Mouse (Mus musculus) neural tube, embryonic 13.5 days (tissue): ENCODE results near the gene Ccdc137. TPM values are rescaled to one million over a fixed set of nuclear protein-coding genes. Genes with fewer than 3 reads are reported as not detected.

Experiments used
- ATAC-seq: fragments of 200-750 bp; cut with Nextera tagmentation; 2 replicates; pipeline ENCODE4 v1.8.0; 2017; ENCODE audit warnings: low read depth, mild to moderate bottlenecking, moderate TSS enrichment, moderate library complexity
- H3K27ac ChIP-seq: fragments of 300-500 bp; sonication (generic); replicated peaks from 2 replicates; pipeline ENCODE4 v1.5.1; 2015; ENCODE audit warnings: moderate library complexity, mild to moderate bottlenecking, inconsistent platforms
- H3K27me3 ChIP-seq: fragments of 300-500 bp; sonication (generic); 2 replicates; pipeline ENCODE4 v1.6.1; 2015; ENCODE audit warnings: mild to moderate bottlenecking, inconsistent platforms
- H3K36me3 ChIP-seq: fragments of 300-500 bp; sonication (generic); 2 replicates; pipeline ENCODE4 v1.6.1; 2015; ENCODE audit warnings: mild to moderate bottlenecking, inconsistent platforms
- H3K4me1 ChIP-seq: fragments of 300-500 bp; sonication (generic); replicated peaks from 2 replicates; pipeline ENCODE4 v1.6.1; 2015; ENCODE audit warnings: inconsistent platforms
- H3K4me2 ChIP-seq: fragments of 300-500 bp; sonication (generic); 2 replicates; pipeline ENCODE4 v1.6.1; 2015; ENCODE audit warnings: inconsistent platforms, mild to moderate bottlenecking, moderate library complexity
- H3K4me3 ChIP-seq: fragments of 300-500 bp; sonication (generic); 2 replicates; pipeline ENCODE4 v1.5.1; 2015; ENCODE audit warnings: mild to moderate bottlenecking, inconsistent platforms
- H3K9ac ChIP-seq: fragments of 300-500 bp; sonication (generic); 2 replicates; pipeline ENCODE4 v1.6.1; 2015; ENCODE audit warnings: moderate library complexity, mild to moderate bottlenecking, inconsistent platforms
- H3K9me3 ChIP-seq: fragments of 300-500 bp; sonication (generic); 2 replicates; pipeline ENCODE4 v1.6.1; 2016; ENCODE audit warnings: inconsistent platforms
- WGBS: fragments of 180-500 bp; shearing (Covaris S2); methylation state at CpG from one replicate; pipeline ENCODE4 v1.1.7; 2015; 5-methylcytosine and 5-hydroxymethylcytosine counted together
- polyA plus RNA-seq: library from polyadenylated mRNA; unstranded; fragments of >200 nt; fragmentation: Nextera tagmentation; extraction: Ambion mirVana; gene quantifications from 2 replicates; pipeline ENCODE4 v1.2.1, GENCODE M21; 2015

Gene Ccdc137
- polyA plus RNA-seq, 1 experiment from 2014 or later = 26.3 TPM

- H3K36me3 ChIP-seq = peaks cover 47% of the 10 kb centered on the region
- ATAC-seq = peak; percentile 86
- peak within 1 kb of the TSS; percentile 84 for H3K9ac ChIP-seq
- under 1% methylated on average over 35 of the region's 35 CpGs for WGBS
- H3K27ac ChIP-seq = peak within 1 kb of the TSS; percentile 83
- peaks cover 39% of the 10 kb centered on the region for H3K4me1 ChIP-seq
- no peaks in the 10 kb centered on the region for H3K9me3 ChIP-seq
- peak within 1 kb of the TSS; percentile 87 for H3K4me2 ChIP-seq
- H3K27me3 ChIP-seq = no peaks in the 10 kb centered on the region
- H3K4me3 ChIP-seq = peak within 1 kb of the TSS; percentile 88
Observed at GRCm38 (mm10) chr11:120491317-120492023, 33.6 kb downstream of the Ccdc137 start, which contains the start of gene Slc25a10. TSS of gene Slc25a10 (plus strand) at chr11:120491840.

GRCm38 (mm10) chr11:120492024-120492877 is 34.3 kb downstream of the Ccdc137 start:
- no peaks in the 10 kb centered on the region for H3K9me3 ChIP-seq
- peak overlapping the region; percentile 84 for H3K9ac ChIP-seq
- peak overlapping the region; percentile 88 for H3K4me3 ChIP-seq
- peaks cover 47% of the 10 kb centered on the region for H3K36me3 ChIP-seq
- ATAC-seq = peak; percentile 55
- H3K27ac ChIP-seq = peak overlapping the region; percentile 83
- WGBS = under 1% methylated on average over 48 of the region's 48 CpGs
- peaks cover 39% of the 10 kb centered on the region for H3K4me1 ChIP-seq
- H3K27me3 ChIP-seq = no peaks in the 10 kb centered on the region
- H3K4me2 ChIP-seq = peak overlapping the region; percentile 87

GRCm38 (mm10) chr11:120492878-120493203 is 34.9 kb downstream of the Ccdc137 start:
- Histone ChIP-seq H3K9me3 (no peaks in the 10 kb centered on the region), H3K4me2 (peak overlapping the region; percentile 87), H3K36me3 (peaks cover 47% of the 10 kb centered on the region), H3K27me3 (no peaks in the 10 kb centered on the region), H3K4me3 (peak overlapping the region; percentile 88), H3K27ac (peak overlapping the region; percentile 83), H3K9ac (peak overlapping the region; percentile 84), H3K4me1 (peaks cover 39% of the 10 kb centered on the region)
- no peak for ATAC-seq
- 28% methylated on average over 3 of the region's 3 CpGs for WGBS

- Histone ChIP-seq H3K4me1 (peaks cover 39% of the 10 kb centered on the region), H3K4me3 (peak overlapping the region; percentile 88), H3K36me3 (peaks cover 47% of the 10 kb centered on the region), H3K4me2 (peak overlapping the region; percentile 87), H3K9ac (peak overlapping the region; percentile 84), H3K27ac (peak overlapping the region; percentile 83), H3K9me3 (no peaks in the 10 kb centered on the region), H3K27me3 (no peaks in the 10 kb centered on the region)
- ATAC-seq = no peak
- 59% methylated on average over 3 of the region's 3 CpGs for WGBS
Observed at GRCm38 (mm10) chr11:120493351-120493750, 35.4 kb downstream of the Ccdc137 start.

GRCm38 (mm10) chr11:120493911-120494310 is 36.0 kb downstream of the Ccdc137 start:
- Histone ChIP-seq H3K4me2 (peak overlapping the region; percentile 87), H3K27ac (no peak overlapping the region), H3K9me3 (no peaks in the 10 kb centered on the region), H3K9ac (peak overlapping the region; percentile 84; the same call in 1 of the 2 replicates), H3K4me3 (no peak overlapping the region), H3K4me1 (peaks cover 39% of the 10 kb centered on the region), H3K36me3 (peaks cover 47% of the 10 kb centered on the region), H3K27me3 (no peaks in the 10 kb centered on the region)
- ATAC-seq = no peak
- WGBS = 84% methylated on average over 3 of the region's 3 CpGs

GRCm38 (mm10) chr11:120497436-120497835 is 39.5 kb downstream of the Ccdc137 start:
- H3K4me1 ChIP-seq = peaks cover 16% of the 10 kb centered on the region
- H3K27ac ChIP-seq = no peak overlapping the region
- H3K4me3 ChIP-seq = no peak overlapping the region
- ATAC-seq = no peak
- 94% methylated on average over 3 of the region's 3 CpGs for WGBS
- no peaks in the 10 kb centered on the region for H3K9me3 ChIP-seq
- peaks cover 47% of the 10 kb centered on the region for H3K36me3 ChIP-seq
- no peaks in the 10 kb centered on the region for H3K27me3 ChIP-seq
- no peak overlapping the region for H3K9ac ChIP-seq
- H3K4me2 ChIP-seq = no peak overlapping the region

- Histone ChIP-seq H3K4me2 (no peak overlapping the region), H3K27ac (no peak overlapping the region), H3K9me3 (no peaks in the 10 kb centered on the region), H3K4me1 (peaks cover 8% of the 10 kb centered on the region), H3K4me3 (no peak overlapping the region), H3K36me3 (peaks cover 47% of the 10 kb centered on the region), H3K9ac (no peak overlapping the region), H3K27me3 (no peaks in the 10 kb centered on the region)
- ATAC-seq = no peak
- 90% methylated on average over 12 of the region's 12 CpGs for WGBS
Observed at GRCm38 (mm10) chr11:120498226-120498625, 40.3 kb downstream of the Ccdc137 start.

- H3K27ac ChIP-seq = no peak overlapping the region
- H3K4me2 ChIP-seq = no peak overlapping the region
- H3K27me3 ChIP-seq = no peaks in the 10 kb centered on the region
- WGBS = 92% methylated on average over 5 of the region's 5 CpGs
- no peaks in the 10 kb centered on the region for H3K9me3 ChIP-seq
- H3K9ac ChIP-seq = no peak overlapping the region
- H3K4me3 ChIP-seq = no peak overlapping the region
- peaks cover 47% of the 10 kb centered on the region for H3K36me3 ChIP-seq
- H3K4me1 ChIP-seq = peaks cover 1% of the 10 kb centered on the region
- ATAC-seq = no peak
Observed at GRCm38 (mm10) chr11:120498891-120499290, 41.0 kb downstream of the Ccdc137 start.

- no peak overlapping the region for H3K27ac ChIP-seq
- H3K9ac ChIP-seq = no peak overlapping the region
- no peak overlapping the region for H3K4me3 ChIP-seq
- 84% methylated on average over 6 of the region's 6 CpGs for WGBS
- no peaks in the 10 kb centered on the region for H3K4me1 ChIP-seq
- H3K27me3 ChIP-seq = no peaks in the 10 kb centered on the region
- peaks cover 40% of the 10 kb centered on the region for H3K36me3 ChIP-seq
- no peak overlapping the region for H3K4me2 ChIP-seq
- H3K9me3 ChIP-seq = no peaks in the 10 kb centered on the region
- no peak for ATAC-seq
Observed at GRCm38 (mm10) chr11:120499894-120500293, 42.0 kb downstream of the Ccdc137 start.

GRCm38 (mm10) chr11:120500357-120500756 is 42.4 kb downstream of the Ccdc137 start:
- H3K9me3 ChIP-seq = no peaks in the 10 kb centered on the region
- no peaks in the 10 kb centered on the region for H3K27me3 ChIP-seq
- 32% methylated on average over 3 of the region's 3 CpGs for WGBS
- no peaks in the 10 kb centered on the region for H3K4me1 ChIP-seq
- H3K27ac ChIP-seq = no peak overlapping the region
- no peak overlapping the region for H3K9ac ChIP-seq
- no peak for ATAC-seq
- peaks cover 35% of the 10 kb centered on the region for H3K36me3 ChIP-seq
- H3K4me3 ChIP-seq = no peak overlapping the region
- no peak overlapping the region for H3K4me2 ChIP-seq

GRCm38 (mm10) chr11:120501018-120501417 is 43.1 kb downstream of the Ccdc137 start:
- peaks cover 29% of the 10 kb centered on the region for H3K36me3 ChIP-seq
- 65% methylated on average over 6 of the region's 6 CpGs for WGBS

GRCm38 (mm10) chr11:120501701-120502100 is 43.8 kb downstream of the Ccdc137 start:
- H3K4me1 ChIP-seq = no peaks in the 10 kb centered on the region
- no peaks in the 10 kb centered on the region for H3K9me3 ChIP-seq
- H3K4me2 ChIP-seq = no peak overlapping the region
- no peak overlapping the region for H3K27ac ChIP-seq
- H3K36me3 ChIP-seq = peaks cover 22% of the 10 kb centered on the region
- no peak overlapping the region for H3K4me3 ChIP-seq
- 89% methylated on average over 4 of the region's 4 CpGs for WGBS
- no peaks in the 10 kb centered on the region for H3K27me3 ChIP-seq
- no peak overlapping the region for H3K9ac ChIP-seq
- ATAC-seq = no peak

More at GRCm38 (mm10) chr11:120501018-120501417, 43.1 kb downstream of the Ccdc137 start:
- Histone ChIP-seq H3K4me2 (no peak overlapping the region), H3K4me1 (no peaks in the 10 kb centered on the region), H3K4me3 (no peak overlapping the region), H3K27me3 (no peaks in the 10 kb centered on the region), H3K27ac (no peak overlapping the region), H3K9ac (no peak overlapping the region), H3K9me3 (no peaks in the 10 kb centered on the region)
- ATAC-seq = no peak
